Mouse (Mus musculus): ENCODE results near the gene Pum1.

Pum1 gene

DNA sequence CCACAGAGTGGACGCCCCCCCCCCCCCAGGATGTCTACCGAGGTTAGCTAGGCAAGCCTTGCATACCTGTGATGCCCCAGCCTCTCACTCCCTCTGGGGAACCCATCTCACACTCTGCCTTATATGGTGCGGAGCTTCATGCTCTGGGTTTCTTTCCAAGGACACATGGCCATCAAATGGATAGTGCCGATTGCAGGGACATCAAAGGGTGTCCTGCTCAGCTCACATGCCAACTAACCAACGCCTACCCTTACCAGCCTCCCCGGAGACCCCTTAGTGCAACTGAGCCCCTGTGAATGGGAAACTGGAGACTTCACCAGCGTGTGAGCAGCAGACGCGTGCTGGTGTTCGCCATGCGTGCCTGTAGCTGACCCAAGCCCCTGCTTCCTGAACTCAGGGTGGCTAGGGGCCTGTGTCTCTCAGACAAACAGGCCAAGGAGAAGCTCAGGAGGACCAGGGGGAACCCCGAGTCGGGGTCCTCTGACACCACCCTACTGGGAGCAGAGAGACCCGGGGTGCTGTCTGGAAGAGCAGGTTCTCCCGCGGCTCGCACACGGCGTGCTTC, 128.8 kb downstream of the Pum1 start:
- DNase-seq (ENCODE audit: low spot score in 2 of 2): no peak

DNA sequence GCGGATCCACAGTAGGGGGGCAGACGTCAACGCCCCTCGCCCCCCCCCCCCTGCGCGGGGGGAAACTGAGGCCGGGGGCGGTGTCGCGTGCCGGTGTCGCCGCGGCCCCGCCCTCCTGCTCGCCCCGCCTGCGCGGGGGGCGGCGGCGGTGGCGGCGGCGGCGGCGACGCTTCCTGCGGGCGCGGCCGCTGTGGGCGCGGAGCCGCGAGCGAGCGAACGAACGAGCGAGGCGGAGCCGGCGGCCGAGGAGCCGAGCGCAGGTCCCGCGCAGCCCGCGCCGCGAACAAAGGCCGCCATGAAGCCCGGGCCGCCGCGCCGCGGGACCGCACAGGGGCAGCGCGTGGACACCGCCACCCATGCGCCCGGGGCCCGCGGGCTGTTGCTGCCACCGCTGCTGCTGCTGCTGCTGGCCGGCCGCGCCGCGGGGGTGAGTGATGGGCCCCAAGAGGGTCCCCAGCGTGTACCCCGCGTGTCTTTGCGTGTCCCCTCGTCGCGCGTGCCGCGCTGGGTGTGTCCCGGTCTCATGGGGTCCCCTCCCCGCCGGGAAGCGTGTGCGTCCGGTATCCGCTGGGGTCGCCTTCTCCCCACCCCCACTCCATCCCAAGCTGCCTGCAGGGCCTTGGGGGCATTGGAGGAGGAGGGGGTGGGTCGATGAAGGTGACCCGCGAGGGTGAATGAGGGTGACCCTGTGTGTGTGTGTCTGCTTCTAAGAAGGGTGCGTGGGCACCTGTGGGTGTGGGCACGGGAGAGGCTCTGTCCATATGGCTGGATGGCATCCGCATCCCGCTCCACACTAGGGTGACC, 129.5 kb downstream of the Pum1 start, which contains the start of gene Sdc3:
Sdc3 (plus strand) TSS at position 162 of the 804 bp plus-strand sequence.
- DNase-seq (ENCODE audit: low spot score in 2 of 2): no peak

DNA sequence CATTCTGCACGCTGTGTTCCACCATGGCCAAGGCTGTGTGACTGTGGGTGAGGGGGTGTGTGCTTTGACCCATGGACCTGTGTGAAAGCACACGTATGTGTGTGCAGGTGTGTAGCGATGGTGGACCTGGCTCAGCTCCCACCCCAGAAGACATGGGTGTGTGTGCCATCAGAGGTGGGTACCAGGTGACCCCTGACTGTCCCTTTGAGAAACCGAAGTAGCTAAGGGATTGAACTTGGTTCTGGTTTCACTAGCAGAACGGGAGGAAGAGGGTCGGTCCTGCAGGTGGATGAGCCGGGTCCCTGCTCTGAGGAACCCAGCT, 130.0 kb downstream of the Pum1 start:
- no peak for DNase-seq (ENCODE audit: low spot score in 2 of 2)

DNA sequence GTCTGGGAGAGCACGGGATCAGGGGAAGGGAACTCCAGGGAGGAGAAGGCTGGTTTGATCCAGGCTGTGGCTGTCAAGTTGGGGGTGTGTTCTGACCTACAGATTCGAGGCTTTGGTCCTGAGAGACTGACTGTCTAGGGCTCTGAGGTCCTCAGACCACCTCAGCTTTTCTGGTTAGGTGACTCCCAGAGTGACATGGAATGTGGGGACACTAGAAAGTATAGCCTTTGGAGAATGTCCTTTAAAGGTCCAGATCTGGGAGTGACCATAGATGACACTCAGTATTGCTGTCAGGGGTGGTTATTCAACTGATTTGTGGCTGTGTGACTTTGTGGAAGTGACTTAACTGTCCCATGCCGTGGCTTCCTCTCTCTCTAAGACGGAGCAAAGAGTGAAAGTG, 131.7 kb downstream of the Pum1 start:
- DNase-seq (ENCODE audit: low spot score in 2 of 2): no peak

DNA sequence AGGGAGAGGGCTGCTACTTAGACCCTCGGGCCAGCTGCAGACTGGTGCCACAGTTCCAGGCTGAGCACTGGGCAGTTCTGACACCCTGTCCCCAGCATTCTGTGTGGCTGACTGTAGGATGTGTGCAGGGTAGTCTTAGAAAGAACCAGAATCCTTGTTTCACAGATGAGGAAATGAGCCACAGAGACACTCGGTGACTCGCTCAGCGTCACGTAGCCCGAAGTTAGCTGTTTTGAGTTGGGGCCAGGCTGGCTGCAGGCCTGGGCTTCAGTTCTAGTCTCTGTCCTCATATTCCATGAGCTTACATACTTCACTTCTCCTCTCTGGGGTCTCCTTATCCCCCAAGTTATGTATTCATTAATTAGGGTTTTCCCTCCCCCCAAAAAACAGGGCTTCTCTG, 132.8 kb downstream of the Pum1 start:
- DNase-seq (ENCODE audit: low spot score in 2 of 2): no peak

DNA sequence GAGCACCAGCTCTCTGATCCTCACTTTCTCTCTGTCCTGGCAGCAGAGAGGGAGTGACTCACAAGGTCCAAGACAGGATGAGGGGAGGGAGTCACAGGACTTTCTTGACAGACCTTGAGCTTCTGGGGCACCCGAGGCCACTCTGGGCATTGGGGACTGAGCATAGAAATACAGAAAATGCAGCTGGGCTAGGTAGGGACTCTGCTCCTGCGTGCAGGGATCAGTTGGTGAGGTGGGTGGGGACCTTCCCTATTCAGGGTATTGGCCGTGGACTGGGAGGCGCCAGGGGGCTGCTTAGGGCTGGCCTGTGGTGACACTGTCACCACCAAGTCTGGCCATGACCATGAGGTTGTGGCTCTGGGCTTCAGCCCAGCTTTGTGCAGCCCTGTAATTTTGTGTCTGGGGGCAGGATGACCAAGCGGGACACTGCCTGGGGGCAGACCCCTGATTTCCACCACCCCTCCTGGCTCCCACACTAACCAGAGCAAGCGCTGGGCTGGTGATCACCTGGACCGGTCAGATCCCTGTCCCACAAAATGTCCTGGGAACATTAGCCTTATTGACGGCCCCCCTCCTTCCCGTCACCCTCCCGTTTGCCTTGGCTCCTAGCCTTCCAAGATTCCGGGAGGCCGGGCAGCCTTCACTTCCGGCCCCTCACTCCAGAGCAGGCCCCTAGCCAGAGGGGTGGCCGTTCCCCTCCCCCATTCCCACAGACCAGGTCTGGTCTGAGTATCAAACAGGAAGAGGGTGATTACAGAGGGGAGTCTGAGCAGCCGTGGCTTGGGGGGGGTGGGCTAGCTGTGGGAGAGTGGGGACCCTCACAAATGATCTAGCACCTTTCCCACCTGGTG, 134.3 kb downstream of the Pum1 start:
- DNase-seq (ENCODE audit: low spot score in 2 of 2): no peak

DNA sequence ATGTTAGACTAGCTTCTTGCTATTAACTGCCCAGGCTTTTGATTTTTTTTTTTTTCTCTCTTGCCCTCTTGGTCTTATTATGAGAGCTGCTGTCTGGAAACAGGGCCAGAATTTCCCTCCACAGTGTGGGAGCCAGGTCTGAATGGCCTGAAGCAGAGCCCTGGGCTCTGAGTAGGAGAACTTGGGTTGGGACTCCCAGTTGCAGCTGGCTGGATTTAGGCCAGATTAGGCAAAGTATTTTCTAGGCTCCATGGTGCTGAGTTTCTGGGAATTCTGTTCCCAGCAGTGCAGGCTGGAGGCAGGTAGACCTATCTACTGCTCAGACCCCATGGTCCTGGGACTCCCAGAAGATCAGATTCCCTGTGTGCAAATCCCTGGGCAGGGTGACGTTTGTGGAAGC, 135.3 kb downstream of the Pum1 start:
- DNase-seq (ENCODE audit: low spot score in 2 of 2): no peak

DNA sequence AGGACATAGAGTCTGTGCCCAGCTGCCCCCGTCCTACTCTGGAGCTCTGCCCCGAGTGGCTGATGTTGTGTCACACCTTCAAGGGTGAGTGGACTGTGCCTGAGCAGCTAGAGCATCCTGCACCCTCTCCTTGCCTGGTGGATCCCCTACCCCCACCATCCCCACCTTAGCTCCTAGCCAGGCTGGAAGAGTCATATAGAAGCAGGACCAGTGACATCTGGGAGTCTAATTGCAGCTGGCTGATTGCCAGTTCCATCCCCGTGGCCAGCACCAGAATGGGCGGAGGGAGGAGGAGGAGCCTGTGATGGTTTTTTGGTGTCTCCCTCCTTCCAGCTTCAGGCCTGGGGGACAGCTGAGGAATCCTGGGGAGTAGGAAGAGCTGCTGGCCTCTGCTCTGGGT, 136.0 kb downstream of the Pum1 start:
- no peak for DNase-seq (ENCODE audit: low spot score in 2 of 2)

DNA sequence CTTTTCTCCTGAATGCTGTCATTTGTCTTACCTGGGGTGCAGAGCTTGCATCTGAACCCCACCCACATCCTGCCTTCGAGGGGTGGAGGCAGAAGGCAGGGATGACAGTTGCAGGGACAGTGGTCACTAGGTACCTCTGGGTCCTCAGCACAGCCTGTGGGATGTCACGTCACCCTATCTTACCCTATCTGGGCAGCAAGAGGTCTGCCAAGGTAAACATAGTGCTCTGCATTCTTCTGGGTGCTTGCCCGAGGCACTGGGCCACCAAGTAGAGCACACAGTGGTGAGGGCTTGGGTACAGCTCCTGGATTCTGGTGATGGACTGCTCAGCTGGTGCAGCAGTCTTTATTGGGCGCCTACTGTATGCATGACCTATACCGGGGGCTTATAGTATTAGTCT, 136.5 kb downstream of the Pum1 start:
- DNase-seq (ENCODE audit: low spot score in 2 of 2): no peak

DNA sequence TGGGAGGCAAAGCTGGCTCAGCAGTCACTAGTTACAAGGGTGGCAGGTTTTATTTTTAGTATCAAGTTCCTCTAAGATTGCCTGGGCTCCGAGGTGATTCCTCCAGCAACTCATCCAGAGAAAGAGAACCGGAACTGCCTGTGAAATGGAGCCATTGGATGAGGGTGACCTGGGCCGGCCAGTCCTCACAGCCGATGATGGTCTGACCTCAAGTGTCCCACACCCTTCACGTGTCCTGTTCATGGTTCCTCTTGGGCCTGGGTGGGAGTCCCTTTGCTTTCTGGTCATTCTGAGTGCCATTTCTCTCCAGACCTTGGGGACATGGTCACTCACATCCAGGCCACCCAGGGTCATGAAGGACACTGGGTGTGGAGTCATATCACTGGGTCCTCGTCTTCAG, 137.0 kb downstream of the Pum1 start:
- DNase-seq (ENCODE audit: low spot score in 2 of 2): no peak

DNA sequence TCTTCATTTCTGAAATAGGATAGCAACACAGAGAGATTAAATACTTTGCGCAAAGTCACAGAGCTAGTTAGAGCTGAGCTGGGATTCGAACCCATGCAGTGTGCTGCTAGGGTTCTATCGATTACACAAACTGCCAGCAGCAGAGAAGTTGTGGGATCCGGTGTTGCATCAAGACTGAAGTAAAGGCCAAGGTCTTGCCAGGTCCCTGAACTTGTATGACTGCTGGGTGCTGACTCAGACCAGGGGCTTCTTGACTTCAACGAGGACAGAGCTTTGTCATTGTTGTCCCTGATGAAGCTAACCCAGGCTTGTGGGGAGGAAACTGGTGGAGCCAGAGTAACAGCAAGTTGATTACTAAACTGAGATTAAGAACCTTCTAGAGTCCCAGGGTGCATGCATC, 138.1 kb downstream of the Pum1 start:
- no peak for DNase-seq (ENCODE audit: low spot score in 2 of 2)

DNA sequence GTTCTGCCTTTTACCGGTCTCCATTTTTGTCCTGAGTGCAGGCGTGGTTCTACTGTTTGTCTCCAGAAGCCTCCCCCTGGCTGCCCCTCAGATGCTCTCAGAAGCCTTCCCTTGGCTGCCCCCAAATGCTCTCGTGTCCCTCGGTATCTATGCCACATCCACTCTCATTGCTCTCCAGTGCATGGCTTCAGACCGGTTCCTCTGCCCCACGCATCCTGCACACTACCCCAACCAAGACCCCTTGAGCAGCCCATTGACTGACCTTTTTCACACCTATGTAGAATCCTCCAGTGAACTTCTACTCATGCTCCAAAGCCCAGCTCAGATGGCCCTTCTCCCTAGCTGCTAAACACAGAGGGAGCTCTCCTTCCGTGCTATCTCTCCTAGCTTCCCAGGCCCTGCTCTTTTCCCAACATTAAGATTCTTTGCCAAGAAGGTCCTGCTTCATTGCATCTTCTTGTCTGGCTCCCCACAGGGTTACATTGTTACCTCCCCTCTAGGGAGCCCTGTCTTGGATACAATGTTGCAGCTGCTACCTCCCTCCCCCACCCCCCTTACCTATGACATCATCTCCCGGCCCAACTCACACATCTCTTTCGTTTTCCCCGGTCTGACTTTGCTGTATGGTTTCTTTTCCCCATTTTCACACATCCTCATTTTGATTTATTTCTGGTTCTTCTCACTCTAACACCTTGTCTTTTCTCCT, 138.7 kb downstream of the Pum1 start:
- DNase-seq (ENCODE audit: low spot score in 2 of 2): no peak

DNA sequence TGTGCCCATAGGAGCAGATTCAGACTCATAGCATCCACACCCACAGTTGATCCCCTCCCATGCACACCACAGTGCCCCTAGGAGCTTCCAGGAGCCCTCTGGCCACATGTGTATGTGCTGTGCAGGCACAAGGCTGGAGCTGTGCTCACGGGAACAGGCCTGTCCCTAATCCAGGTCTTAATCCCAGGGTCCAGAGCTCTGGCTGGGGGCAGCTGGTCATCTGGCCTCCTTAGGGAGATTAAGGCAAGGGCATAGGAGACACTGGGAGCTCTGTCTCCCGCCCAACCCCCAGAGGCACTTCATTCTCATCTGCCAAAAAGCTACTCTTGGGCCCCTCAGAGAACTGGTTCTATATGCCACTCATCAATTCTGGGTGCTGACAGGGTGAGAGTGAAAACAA, 140.5 kb downstream of the Pum1 start:
- no peak for DNase-seq (ENCODE audit: low spot score in 2 of 2)

DNA sequence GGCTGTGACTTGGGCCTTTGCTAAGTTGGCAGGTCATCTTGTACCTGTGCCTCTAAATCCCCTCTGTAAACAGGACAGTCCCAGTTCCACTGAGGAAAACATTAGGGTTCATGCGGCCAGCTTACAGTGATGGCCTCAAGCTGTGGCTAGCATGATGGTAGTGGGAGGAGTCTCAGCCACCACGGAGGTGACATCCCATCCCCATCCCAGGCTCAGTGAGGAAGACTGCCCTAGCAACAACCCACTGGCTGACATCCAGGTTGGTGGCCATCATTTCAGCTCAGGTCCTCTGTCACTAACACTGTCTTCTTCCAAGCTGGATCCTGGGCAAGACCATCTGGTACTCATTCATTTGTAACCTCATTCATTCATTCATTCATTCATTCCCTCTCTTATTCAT, 141.2 kb downstream of the Pum1 start:
- DNase-seq (ENCODE audit: low spot score in 2 of 2): no peak

DNA sequence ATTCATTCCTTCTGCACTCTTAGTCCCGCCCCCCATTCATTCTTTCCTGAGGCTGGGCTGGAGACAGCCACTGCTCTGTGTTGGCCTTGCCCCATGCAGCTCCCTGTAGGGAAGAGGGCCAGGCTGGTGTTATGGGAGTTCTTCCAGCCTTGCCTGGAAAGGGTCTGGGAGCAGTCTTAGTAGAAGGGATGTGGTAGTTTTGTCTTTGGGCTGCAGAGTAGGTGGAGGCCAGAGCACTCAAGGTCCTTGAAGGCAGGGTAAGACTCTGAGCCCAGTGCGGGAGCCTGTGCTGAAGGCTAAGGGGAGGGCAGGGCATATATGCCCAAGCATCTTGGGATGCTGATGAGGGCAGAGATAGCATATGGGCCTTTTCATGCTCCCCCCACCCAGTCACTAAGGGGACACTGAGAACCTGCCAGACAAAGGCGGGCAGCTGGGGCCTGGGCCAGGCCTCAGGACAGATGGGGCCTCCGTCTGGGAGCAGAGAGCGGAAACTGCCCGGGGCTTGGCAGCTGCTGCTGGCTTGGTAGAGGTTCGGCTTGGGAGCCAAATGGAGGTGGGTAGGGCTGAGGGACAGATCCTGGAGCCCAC, 141.7 kb downstream of the Pum1 start:
- DNase-seq (ENCODE audit: low spot score in 2 of 2): no peak

DNA sequence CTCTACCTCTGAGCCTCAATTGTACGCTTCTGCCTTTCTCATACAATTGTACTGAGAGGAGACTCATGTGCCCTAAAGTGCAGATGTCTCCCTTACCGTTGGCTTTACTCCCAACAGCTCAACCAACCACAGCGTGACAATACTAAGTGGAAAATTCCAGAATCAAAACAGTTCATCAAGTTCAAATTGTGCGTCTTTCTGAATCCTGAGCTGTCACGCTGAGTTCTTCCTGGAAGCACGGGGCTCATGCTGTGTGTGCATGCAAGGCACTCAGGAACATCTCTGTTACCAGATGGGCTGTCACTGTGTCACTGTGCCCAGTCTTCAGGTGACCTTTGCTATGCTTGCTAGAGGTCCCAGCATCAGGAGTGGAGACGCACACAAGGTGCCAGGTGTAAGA, 142.6 kb downstream of the Pum1 start:
- no peak for DNase-seq (ENCODE audit: low spot score in 2 of 2)

DNA sequence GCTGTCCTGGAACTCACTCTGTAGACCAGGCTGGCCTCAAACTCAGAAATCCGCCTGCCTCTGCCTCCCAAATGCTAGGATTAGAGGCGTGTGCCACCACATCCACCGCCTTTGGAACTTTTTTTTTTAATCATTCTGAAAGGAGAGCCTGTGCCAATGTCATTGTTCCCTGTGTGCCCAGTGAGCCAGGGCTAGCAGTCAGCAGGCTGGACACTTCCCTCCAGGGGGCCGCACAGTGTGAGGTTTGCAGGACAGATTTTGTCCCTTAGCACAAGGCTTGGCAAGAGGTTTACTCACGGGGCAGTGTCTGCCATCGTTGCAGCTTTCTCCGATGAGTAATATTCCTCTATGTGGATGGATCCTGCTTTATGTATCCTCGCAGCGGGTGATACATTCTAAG, 143.6 kb downstream of the Pum1 start:
- DNase-seq (ENCODE audit: low spot score in 2 of 2): no peak

DNA sequence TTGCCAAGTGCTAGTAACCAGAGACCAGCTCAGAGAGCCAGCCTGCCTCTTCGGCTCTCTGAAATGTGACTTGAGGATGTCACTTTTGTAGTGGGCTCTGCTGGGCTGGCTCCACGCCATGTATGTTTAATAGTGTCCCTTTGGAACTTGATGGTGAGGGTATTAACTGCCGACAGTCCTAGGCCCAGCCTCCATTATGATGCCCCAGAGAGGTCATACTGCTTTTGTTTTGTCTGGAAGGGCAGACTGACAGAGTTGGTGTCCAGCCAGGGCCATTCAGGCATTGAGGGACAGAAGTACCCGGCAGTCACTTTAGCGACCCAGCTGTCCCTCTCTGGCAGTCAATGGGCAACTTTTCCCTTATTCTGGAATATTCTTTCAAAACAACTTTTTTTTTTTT, 146.7 kb downstream of the Pum1 start:
- no peak for DNase-seq (ENCODE audit: low spot score in 2 of 2)

DNA sequence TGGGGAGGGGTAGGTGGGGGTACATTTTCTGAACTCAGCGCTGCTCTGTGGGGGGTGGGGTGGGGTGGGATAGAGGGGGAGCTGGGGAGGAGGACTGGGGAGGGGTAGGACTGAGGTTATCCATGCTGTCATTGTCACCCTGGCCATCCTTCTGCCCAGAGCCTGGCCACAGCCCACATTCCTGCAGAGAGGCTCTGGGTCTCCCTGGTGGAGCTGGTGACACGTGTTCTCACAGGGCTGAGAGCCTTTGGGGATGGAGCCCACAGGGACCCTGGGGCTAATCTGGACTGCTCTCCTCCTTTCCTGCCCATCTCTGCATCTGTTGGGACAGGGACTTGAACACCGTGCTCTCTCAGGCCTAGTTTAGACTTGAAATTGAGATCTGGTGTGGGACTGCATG, 147.7 kb downstream of the Pum1 start:
- DNase-seq (ENCODE audit: low spot score in 2 of 2): no peak

DNA sequence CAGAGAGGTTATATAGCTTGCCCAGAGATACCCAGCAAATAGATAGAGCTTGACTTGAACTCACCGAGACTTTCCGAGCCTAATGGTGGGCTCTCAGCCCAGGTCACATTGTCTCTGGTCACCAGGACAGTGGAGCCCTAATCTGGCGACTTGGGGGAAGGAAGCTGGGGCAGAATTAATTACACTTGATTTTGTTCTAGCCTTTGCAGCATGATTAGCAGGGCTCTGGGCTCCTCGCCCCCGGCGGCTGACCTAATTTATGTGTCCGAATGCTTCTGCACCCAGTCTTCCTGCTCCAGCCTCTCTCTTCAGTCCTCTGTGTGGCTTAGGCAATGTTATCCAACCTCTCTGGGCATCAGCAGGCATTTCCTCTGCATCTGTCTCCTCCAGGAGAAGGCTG, 148.3 kb downstream of the Pum1 start:
- DNase-seq (ENCODE audit: low spot score in 2 of 2): no peak

DNA sequence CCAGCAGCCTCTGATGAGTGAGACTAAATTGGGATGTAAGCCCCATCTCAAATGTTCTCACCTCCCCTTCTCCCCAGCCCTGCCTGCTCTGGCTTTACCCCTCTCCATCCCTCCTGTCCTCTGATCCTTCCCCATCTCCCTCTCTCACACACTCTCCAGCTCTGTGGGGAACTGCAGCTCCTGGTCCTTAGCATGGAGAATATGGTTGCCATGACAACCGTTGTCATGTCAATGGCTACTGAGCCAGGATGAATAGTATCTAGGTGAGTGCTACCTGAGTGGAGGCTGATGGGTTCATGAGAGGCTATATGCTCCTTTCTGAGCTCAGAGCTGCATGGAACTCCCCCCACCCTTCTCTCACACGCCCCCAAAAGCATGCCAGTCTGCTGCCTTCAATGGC, 150.8 kb downstream of the Pum1 start:
- DNase-seq (ENCODE audit: low spot score in 2 of 2): no peak

DNA sequence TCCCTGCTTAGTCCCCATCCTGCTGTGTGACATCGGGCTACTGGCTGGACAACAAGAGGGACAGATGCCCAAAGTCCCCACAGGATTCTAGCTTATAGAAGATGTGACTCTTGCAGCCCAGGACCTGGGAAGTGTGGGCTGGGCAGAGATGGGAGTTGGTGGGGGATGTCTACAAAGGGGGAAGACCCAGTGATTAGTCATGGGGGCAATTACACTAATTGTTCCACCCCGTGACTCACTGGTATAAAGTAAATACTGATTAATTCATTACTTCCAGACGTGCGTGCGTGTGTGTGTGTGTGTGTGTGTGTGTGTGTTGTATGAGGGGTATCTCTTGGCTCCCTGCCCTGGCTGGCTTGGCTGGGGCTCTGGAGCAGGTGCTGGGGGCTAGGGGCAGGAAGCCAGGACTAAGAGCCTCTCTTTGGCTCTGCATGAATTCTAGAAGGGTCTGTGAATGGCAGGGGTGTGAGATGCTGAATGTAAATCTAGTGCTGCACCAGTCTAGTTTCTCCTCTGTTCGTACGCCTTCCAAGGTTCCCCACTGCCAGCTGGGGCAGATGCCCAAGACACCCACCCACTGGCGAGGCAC, 151.7 kb downstream of the Pum1 start:
- no peak for DNase-seq (ENCODE audit: low spot score in 2 of 2)
